21 mouse cellular contexts compared by ENCODE assay signal in genomic region chr8:128371789-128372188, GRCm38 (mm10). TPM values are rescaled to one million over a fixed set of nuclear protein-coding genes. Genes with fewer than 3 reads are reported as not detected.
DNase-seq lines count a peak whose midpoint lies in the region; ATAC-seq and TF ChIP-seq lines count a peak whose summit lies in the region.
"Had no signal": no experiment of that assay in that cellular context is flagged by ENCODE, and none has a peak within 500 bp of the region (broad histone marks: within the 10 kb centered on the region; RNA-seq: fewer than 3 reads in every experiment).

No protein-coding gene starts in this region.

- peak overlapping the region; percentile 84 for H3K27ac ChIP-seq in heart, embryonic 13.5 days (replicated peaks)
- H3K27ac ChIP-seq in heart, embryonic 14.5 days (replicated peaks in 1 of 2; ENCODE audit: control insufficient read depth in 1 of 2, insufficient read depth in 1 of 2, low read depth in 2 of 2, low read length in 2 of 2) = peak overlapping the region in 1 of 2 experiments; percentile 60; a peak in 2 of 4 replicates
- peak overlapping the region; percentile 81 for H3K27ac ChIP-seq in heart, postnatal 0 days (ENCODE audit: low read depth)
- H3K27ac ChIP-seq: embryonic facial prominence, embryonic 10.5 days; hindbrain, embryonic 12.5 days had no signal

- H3K4me2 ChIP-seq in heart, embryonic 13.5 days = peak overlapping the region; percentile 31
- H3K4me2 ChIP-seq in heart, embryonic 14.5 days (ENCODE audit: low read length) = peak overlapping the region; percentile 28; the same call in 1 of the 2 replicates
- H3K4me2 ChIP-seq in heart, postnatal 0 days (ENCODE audit: low read depth, low read length) = no peak overlapping the region
- H3K4me2 ChIP-seq: forebrain, embryonic 13.5 days; hindbrain, embryonic 12.5 days had no signal

- peaks cover 95% of the 10 kb centered on the region for H3K4me1 ChIP-seq in heart, embryonic 13.5 days
- H3K4me1 ChIP-seq in heart, embryonic 14.5 days (ENCODE audit: control insufficient read depth in 2 of 2, insufficient read depth in 2 of 2, low read length in 2 of 2) = peaks cover 25 to 88% of the 10 kb centered on the region in 2 experiments
- peaks cover 87% of the 10 kb centered on the region for H3K4me1 ChIP-seq in heart, postnatal 0 days (ENCODE audit: control insufficient read depth, insufficient read depth)
- H3K4me1 ChIP-seq: embryonic facial prominence, embryonic 10.5 days had no signal

- TF ChIP-seq EP300 in heart, postnatal 0 days (IDR thresholded peaks at IDR 0.05; ENCODE audit: low read depth) = peak; percentile 96

- no peaks in the 10 kb centered on the region for H3K9me3 ChIP-seq in heart, embryonic 13.5 days
- H3K9me3 ChIP-seq in heart, embryonic 14.5 days (ENCODE audit: control insufficient read depth, low read length) = no peaks in the 10 kb centered on the region
- no peaks in the 10 kb centered on the region for H3K9me3 ChIP-seq in heart, postnatal 0 days (replicated peaks; ENCODE audit: control insufficient read depth, low read length)
- H3K9me3 ChIP-seq: embryonic facial prominence, embryonic 10.5 days; forebrain, embryonic 13.5 days; hindbrain, embryonic 12.5 days had no signal

- peaks cover 60% of the 10 kb centered on the region for H3K36me3 ChIP-seq in heart, embryonic 13.5 days
- H3K36me3 ChIP-seq in heart, embryonic 14.5 days (ENCODE audit: control insufficient read depth, insufficient read depth, low read length) = peaks cover 75% of the 10 kb centered on the region
- peaks cover 55% of the 10 kb centered on the region for H3K36me3 ChIP-seq in heart, postnatal 0 days (replicated peaks; ENCODE audit: control insufficient read depth, insufficient read depth, low read length)
- H3K36me3 ChIP-seq: embryonic facial prominence, embryonic 10.5 days; hindbrain, embryonic 12.5 days had no signal

- ATAC-seq in heart, embryonic 13.5 days (ENCODE audit: extremely low read depth, insufficient number of reproducible peaks, low FRiP score, low TSS enrichment) = no peak; the same call in 1 of the 2 replicates
- ATAC-seq in heart, embryonic 14.5 days (ENCODE audit: insufficient number of reproducible peaks, insufficient read depth, low FRiP score, low read depth) = peak; percentile 63; the same call in 1 of the 2 replicates
- ATAC-seq in heart, postnatal 0 days (ENCODE audit: insufficient read depth, low read depth) = peak; percentile 74
- ATAC-seq: activated CD4-positive, CD25-positive, alpha-beta regulatory T cell, adult 4 months; hindbrain, embryonic 16.5 days; inflammation-experienced regulatory T-cells, adult 6 months; intestine, postnatal 0 days; Patski had no signal

- intact Hi-C loops in heart, postnatal 36 days (cut with DNase I) = no loop called here

- peak; percentile 66 to 70 for DNase-seq in heart, adult 18-20 months
- DNase-seq in heart, postnatal 36 days = no peak
- no peak for DNase-seq in heart, adult 8-10 months (ENCODE audit: low spot score)
- DNase-seq in heart, postnatal 0 days (ENCODE audit: low spot score) = peak; percentile 84
- no peak for DNase-seq in layer of hippocampus, adult 9-10 months (ENCODE audit: low spot score)
- DNase-seq: adrenal gland, postnatal 14 days; cerebellum, adult 18-20 months; cerebellum, adult 9-11 months; forebrain, postnatal 0 days; kidney, adult 8-10 months had no signal

- WGBS in heart, embryonic 13.5 days = 19% methylated on average over 3 of the region's 3 CpGs
- 5% methylated on average over 3 of the region's 3 CpGs for WGBS in heart, embryonic 14.5 days
- 8% methylated on average over 3 of the region's 3 CpGs for WGBS in heart, postnatal 0 days

- no peaks in the 10 kb centered on the region for H3K27me3 ChIP-seq in heart, embryonic 13.5 days (replicated peaks)
- no peaks in the 10 kb centered on the region for H3K27me3 ChIP-seq in heart, embryonic 14.5 days (ENCODE audit: control insufficient read depth, insufficient read depth, low read length)
- H3K27me3 ChIP-seq in heart, postnatal 0 days (ENCODE audit: control insufficient read depth, insufficient read depth, low read length) = no peaks in the 10 kb centered on the region
- H3K27me3 ChIP-seq: CH12.LX; forebrain, embryonic 13.5 days; hindbrain, embryonic 12.5 days; Patski had no signal

- H3K4me3 ChIP-seq in heart, embryonic 13.5 days = no peak overlapping the region
- H3K4me3 ChIP-seq in heart, embryonic 14.5 days (ENCODE audit: control insufficient read depth in 1 of 2, insufficient read depth in 1 of 2, low read depth in 1 of 2, low read length in 2 of 2) = no peak overlapping the region
- no peak overlapping the region for H3K4me3 ChIP-seq in heart, postnatal 0 days (ENCODE audit: low read depth, low read length)
- H3K4me3 ChIP-seq: embryonic facial prominence, embryonic 10.5 days; forebrain, embryonic 13.5 days; hindbrain, embryonic 12.5 days had no signal

- no peak for TF ChIP-seq CTCF in heart, postnatal 0 days (IDR thresholded peaks at IDR 0.05; ENCODE audit: low read depth)

- H3K9ac ChIP-seq in heart, embryonic 13.5 days = no peak overlapping the region
- no peak overlapping the region for H3K9ac ChIP-seq in heart, embryonic 14.5 days (ENCODE audit: low read length)
- H3K9ac ChIP-seq in heart, postnatal 0 days (replicated peaks; ENCODE audit: low read depth, low read length) = no peak overlapping the region
- H3K9ac ChIP-seq: forebrain, embryonic 13.5 days; forebrain, postnatal 0 days; hindbrain, embryonic 12.5 days had no signal

RNA-seq across cellular contexts. Expression of gene Nrp1, which starts 13.4 kb away (rescaled TPM):
- total RNA-seq in heart, adult 18-20 months (2021) = 100 to 1,000 TPM in 1 of 2 experiments, 10 to 100 TPM in 1; 88.3 to 107 TPM
- total RNA-seq in heart, postnatal 36 days (2021) = 100 to 1,000 TPM; 100 to 116 TPM
- 120 and 121 TPM in 2 replicates for polyA plus RNA-seq in heart, embryonic 13.5 days (2015; fragmentation: Nextera tagmentation; extraction: Ambion mirVana)
- 100 to 1,000 TPM in 2 of 4 experiments, 10 to 100 TPM in 2; 92.6 to 130 (median 102) TPM for total RNA-seq in heart, adult 8-10 months (2022)
- polyA plus RNA-seq in heart, embryonic 14.5 days (2014; fragmentation: Nextera tagmentation; extraction: Ambion mirVana) = 126 and 127 TPM in 2 replicates
- 122 and 126 TPM in 2 replicates for total RNA-seq in heart, postnatal 0 days (2014; rRNA removed; ENCODE audit: low replicate concordance)
- 90.5 TPM in 2 replicates for polyA plus RNA-seq in heart, postnatal 0 days (2015; fragmentation: Nextera tagmentation; extraction: Ambion mirVana)

Comparison
In these comparisons a context has a peak if more than half of its experiments do, and no peak if none do; other contexts are left out.
1. DNase-seq: peak in heart, adult 18-20 months (2 of 2) and heart, postnatal 0 days (single experiment); none in heart, postnatal 36 days (0 of 2), heart, adult 8-10 months (single experiment) and layer of hippocampus, adult 9-10 months (single experiment).